Mouse (Mus musculus) embryo, embryonic 11 days (tissue): ENCODE results near the gene Hsd3b6.
"Not testable (repeated sequence)": the region's sequence is repeated elsewhere in the genome, so short reads cannot be mapped to it uniquely, and the experiment has no call there.

Source experiments
- DNase-seq: peaks from one replicate; pipeline ENCODE4 v3.0.0-alpha.2; 2015

Hsd3b6 gene

GRCm38 (mm10) chr3:98814101-98814670, at the start of gene Hsd3b6:
TSS of gene Hsd3b6 (minus strand) at chr3:98814443.
- DNase-seq, result peak; percentile 3

- DNase-seq, result no peak
Observed at GRCm38 (mm10) chr3:98862800-98863199, 48.6 kb upstream of the Hsd3b6 start.

- DNase-seq, result no peak
Observed at GRCm38 (mm10) chr3:98859576-98859975, 45.3 kb upstream of the Hsd3b6 start, which contains the start of gene Hsd3b1. TSS of gene Hsd3b1 (minus strand) at chr3:98859794.

- DNase-seq, result no peak
Observed at GRCm38 (mm10) chr3:98858051-98858450, 43.8 kb upstream of the Hsd3b6 start.

- DNase-seq, result no peak
Observed at GRCm38 (mm10) chr3:98856892-98857291, 42.6 kb upstream of the Hsd3b6 start.

- DNase-seq, result peak; percentile 1
Observed at GRCm38 (mm10) chr3:98855160-98855559, 40.9 kb upstream of the Hsd3b6 start.

GRCm38 (mm10) chr3:98853685-98854084, 39.4 kb upstream of the Hsd3b6 start:
- DNase-seq, result no peak

GRCm38 (mm10) chr3:98853051-98853450, 38.8 kb upstream of the Hsd3b6 start:
- DNase-seq, result no peak

- no peak for DNase-seq
Observed at GRCm38 (mm10) chr3:98852631-98853030, 38.4 kb upstream of the Hsd3b6 start.

GRCm38 (mm10) chr3:98851853-98852252, 37.6 kb upstream of the Hsd3b6 start:
- DNase-seq, result no peak

GRCm38 (mm10) chr3:98850262-98850661, 36.0 kb upstream of the Hsd3b6 start:
- no peak for DNase-seq

- DNase-seq, result no peak
Observed at GRCm38 (mm10) chr3:98848898-98849297, 34.7 kb upstream of the Hsd3b6 start.

- DNase-seq, result not testable (repeated sequence)
Observed at GRCm38 (mm10) chr3:98812653-98813052, 1.6 kb downstream of the Hsd3b6 start.

GRCm38 (mm10) chr3:98805032-98805431, 9.2 kb downstream of the Hsd3b6 start:
- DNase-seq, result not testable (repeated sequence)

GRCm38 (mm10) chr3:98786551-98786950, 27.7 kb downstream of the Hsd3b6 start:
- no peak for DNase-seq

- DNase-seq, result no peak
Observed at GRCm38 (mm10) chr3:98782181-98782868, 31.9 kb downstream of the Hsd3b6 start.

GRCm38 (mm10) chr3:98780921-98781320, 33.3 kb downstream of the Hsd3b6 start:
- DNase-seq, result no peak

- DNase-seq, result no peak
Observed at GRCm38 (mm10) chr3:98764155-98764554, 50.1 kb downstream of the Hsd3b6 start.

- no peak for DNase-seq
Observed at GRCm38 (mm10) chr3:98756836-98757235, 57.4 kb downstream of the Hsd3b6 start.
